Mouse (Mus musculus) naive thymus-derived CD4-positive, alpha-beta T cell, adult 2 months (primary cell): ENCODE data around the gene Ccdc71.

Experiments used
- DNase-seq: peaks from one replicate; pipeline ENCODE4 v3.0.0-alpha.2; 2011; ENCODE audit warnings: low read depth

Gene Ccdc71

GRCm38 (mm10) chr9:108459939-108460318 lies 398 bp upstream of the Ccdc71 start:
- DNase-seq, result no peak

DNA sequence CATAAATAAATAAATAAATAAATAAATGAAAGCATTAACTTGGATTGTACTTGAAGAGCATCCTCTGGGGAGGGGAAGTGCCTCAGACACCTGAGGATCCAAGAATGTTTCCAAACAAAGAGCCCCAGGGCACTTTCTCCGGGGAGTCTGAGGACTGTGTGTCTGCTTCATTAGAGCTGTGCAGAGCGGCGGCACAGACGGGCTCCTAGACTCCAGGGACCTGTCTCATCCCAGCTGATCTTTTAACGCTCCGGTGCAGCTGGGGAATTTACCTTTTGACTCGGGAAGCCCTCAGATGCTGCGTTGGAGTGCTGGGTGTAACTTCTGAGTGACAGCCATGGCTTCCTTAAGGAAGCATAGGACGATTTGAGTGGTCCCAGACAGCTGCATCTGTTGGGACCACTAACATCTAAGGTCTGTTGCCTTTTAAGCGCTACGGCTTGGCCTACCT lies 879 bp downstream of the Ccdc71 start, which contains the start of gene Klhdc8b:
Gene Klhdc8b, minus strand, starts transcription at position 401 of the 451 bp plus-strand sequence.
- no peak for DNase-seq

- DNase-seq, result no peak
These were observed 1.3 kb downstream of the Ccdc71 start for GRCm38 (mm10) chr9:108461675-108462074.

GRCm38 (mm10) chr9:108462192-108462591 lies 1.9 kb downstream of the Ccdc71 start:
- no peak for DNase-seq

DNA sequence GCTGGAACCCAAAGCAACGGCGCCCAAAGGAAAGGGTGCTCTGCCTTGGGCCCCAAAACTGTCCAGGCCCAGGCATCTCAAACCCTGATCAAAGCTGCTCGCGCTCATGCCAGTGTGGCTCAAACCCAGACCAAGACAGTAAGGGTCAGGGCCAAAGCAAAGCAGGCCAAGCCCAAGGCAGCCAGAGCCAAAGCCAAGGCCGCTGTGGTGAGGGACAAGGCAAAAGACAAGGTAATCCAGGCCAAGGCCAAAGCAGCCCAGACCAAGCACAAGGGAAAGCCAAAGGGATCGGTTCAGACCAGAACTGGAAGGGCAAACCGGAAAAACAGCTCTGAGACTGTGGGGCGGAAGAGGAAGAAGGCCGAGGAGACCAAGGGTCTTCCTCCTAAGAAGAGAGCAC lies 3.4 kb downstream of the Ccdc71 start:
- DNase-seq, result no peak

DNA sequence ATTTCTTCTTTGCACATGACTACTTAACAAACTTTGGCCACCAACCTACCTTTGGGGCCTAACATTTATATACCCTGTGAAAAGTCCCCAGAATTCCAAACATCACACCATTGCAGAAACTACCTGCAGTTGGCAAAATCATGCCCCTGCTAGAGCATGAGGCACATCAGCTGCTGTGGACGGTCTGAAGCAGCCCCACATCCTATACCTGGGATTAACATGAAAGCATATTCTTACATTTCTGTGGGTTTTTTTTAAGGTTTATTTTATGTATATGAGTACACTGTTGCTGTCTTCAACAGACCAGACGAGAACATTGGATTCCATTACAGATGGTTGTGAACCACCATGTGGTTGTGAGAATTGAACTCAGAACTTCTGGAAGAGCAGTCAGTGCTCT lies 5.9 kb downstream of the Ccdc71 start:
- DNase-seq, result no peak

- DNase-seq, result no peak
These were observed 9.1 kb downstream of the Ccdc71 start for GRCm38 (mm10) chr9:108469430-108469829.

DNA sequence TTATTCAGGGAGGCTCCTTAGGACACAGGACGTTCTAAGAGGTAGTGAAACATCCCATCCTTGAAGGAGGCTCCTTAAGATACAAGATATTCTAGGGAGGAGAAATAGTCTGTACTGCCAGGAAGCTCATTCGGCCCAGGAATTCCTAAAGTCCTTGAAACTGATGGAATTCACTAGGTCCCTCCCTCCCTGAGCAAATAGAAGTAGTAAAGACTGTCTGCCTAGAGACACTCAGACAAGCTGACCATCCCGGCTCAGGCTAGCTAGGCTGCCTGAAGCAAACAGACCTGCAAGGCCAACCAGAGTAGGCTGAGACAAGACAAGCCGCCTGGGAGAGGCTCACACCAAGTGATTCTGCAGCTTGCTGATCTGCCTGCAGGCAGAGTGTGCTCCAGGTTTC lies 9.5 kb downstream of the Ccdc71 start:
- no peak for DNase-seq

DNA sequence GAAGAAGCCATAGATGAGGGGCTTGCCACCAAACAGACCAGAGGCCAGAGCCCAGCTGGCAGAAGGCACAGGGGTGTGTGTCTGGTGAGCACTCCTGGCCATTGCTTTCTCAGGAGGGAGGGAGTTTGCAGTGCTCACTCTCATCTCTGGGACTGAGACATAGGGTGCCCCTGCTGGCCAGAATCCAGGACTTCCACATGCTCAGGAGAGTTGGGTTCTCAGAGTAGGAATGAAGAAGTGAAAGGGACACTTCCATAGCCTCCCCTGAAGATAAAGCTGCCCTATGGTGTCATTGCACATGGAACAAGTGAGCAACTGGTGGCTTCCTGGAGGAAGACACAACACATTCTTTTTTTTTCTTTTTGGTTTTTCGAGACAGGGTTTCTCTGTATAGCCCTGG lies 14.2 kb downstream of the Ccdc71 start:
- DNase-seq, result no peak

DNA sequence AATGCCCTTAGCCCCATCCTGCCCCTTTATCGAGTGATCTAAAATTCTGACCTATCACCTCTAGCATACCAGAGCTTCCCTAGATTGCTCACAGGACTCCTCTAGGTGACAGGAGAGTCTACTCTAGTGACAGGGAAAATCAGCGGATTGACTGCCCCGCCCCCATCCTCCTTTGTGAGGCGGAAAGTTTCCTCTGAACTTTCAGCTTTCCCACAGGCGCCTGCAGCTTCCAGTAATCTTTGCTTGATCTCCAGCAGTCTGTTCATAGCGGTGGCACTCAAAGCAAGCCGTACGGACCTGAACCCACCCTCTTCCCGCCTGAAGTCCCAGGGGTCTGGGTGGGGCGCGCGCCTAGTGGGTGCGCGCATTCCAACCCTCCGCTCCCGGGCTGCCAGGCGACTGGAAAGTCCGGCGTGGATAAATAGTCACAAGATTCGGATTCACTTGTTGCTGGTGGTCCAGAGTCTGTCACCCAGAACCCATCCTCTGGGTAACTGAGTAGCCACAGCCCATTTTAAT lies 18.4 kb downstream of the Ccdc71 start:
- DNase-seq, result no peak

DNA sequence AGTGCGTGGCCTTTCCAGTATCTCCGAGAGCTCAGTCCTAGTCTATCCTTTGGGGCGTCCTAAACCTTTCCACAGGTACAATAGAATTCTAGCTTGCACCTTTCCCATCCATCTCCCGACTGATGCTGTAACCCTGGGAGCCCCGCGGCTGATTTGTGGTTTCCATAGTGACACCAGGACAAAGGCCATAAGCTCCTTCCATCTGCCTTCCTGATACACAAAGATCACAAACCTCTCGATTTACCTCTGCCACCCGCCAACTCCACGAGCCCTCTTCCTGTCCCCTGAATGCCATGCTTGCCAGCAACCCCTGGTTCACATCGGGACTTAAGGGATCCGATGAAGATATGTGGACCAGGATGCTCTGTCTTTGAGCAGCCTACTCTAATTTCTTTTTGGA lies 18.9 kb downstream of the Ccdc71 start:
- DNase-seq, result no peak

DNA sequence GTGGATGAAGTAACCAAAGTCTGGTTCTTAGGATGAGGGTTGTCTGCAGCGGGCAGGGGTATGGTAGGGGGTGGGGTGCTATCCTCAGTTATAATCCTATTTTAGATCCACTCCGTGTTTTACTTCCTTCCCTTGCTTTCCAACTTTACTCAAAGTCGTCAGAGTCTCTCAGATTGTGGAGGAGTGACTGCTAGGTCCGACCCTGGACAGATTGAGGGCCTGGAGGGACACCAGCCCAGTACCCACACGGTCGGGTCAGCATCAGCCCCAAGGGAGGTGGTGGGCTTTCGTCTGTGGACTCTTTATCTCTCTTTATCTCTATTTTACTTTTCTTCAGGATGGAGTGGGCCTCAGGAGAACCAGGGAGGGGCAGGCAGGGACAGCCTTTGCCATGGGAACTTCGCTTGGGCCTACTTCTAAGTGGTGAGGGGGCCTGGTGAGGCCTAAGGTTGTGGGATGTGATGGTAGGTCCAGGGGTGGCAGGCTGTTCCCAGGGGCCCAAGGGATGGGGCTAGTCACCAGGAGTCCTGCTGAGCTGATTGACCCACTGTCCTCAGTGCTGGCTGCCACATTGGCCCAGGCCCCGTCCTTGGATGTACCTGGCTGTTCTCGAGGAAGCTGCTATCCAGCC lies 19.5 kb downstream of the Ccdc71 start, which contains the start of gene Lamb2:
Gene Lamb2, plus strand, starts transcription at position 16 of the 631 bp plus-strand sequence.
- no peak for DNase-seq

GRCm38 (mm10) chr9:108480813-108481519 lies 20.6 kb downstream of the Ccdc71 start:
- no peak for DNase-seq

- DNase-seq, result no peak
These were observed 21.3 kb downstream of the Ccdc71 start for GRCm38 (mm10) chr9:108481520-108482210.

GRCm38 (mm10) chr9:108483051-108483790 lies 22.9 kb downstream of the Ccdc71 start:
- DNase-seq, result no peak

GRCm38 (mm10) chr9:108484021-108484420 lies 23.7 kb downstream of the Ccdc71 start:
- no peak for DNase-seq

- DNase-seq, result no peak
These were observed 25.1 kb downstream of the Ccdc71 start for GRCm38 (mm10) chr9:108485301-108485875.

DNA sequence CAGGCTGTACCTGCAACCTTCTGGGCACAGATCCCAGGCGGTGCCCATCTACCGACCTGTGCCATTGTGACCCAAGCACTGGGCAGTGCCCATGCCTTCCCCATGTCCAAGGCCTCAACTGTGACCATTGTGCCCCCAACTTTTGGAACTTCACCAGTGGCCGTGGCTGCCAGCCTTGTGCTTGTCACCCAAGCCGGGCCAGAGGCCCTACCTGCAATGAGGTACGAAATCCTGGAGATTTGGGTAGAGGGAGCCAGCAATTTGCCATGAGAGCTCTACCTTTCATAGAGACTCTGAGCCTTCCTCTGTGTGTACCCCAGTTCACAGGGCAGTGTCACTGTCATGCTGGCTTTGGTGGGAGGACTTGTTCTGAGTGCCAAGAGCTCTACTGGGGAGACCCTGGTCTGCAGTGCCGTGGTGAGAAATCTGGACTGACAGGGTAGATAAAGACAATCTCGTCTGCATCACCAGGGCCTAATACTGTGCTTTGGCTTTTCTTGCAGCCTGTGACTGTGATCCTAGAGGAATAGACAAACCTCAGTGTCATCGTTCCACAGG lies 26.7 kb downstream of the Ccdc71 start:
- DNase-seq, result no peak

DNA sequence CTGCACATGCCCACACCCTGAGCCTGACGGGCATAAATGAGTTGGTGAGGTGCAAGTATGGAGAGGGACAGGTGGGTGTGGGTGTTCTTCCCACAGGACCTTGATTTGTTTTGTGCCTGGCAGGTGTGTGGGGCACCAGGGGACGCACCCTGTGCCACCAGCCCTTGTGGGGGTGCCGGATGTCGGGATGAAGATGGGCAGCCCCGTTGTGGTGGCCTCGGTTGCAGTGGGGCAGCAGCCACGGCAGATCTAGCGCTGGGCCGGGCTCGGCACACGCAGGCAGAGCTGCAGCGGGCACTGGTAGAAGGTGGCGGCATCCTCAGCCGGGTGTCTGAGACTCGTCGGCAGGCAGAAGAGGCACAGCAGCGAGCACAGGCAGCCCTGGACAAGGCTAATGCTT lies 28.1 kb downstream of the Ccdc71 start:
- DNase-seq, result no peak

DNA sequence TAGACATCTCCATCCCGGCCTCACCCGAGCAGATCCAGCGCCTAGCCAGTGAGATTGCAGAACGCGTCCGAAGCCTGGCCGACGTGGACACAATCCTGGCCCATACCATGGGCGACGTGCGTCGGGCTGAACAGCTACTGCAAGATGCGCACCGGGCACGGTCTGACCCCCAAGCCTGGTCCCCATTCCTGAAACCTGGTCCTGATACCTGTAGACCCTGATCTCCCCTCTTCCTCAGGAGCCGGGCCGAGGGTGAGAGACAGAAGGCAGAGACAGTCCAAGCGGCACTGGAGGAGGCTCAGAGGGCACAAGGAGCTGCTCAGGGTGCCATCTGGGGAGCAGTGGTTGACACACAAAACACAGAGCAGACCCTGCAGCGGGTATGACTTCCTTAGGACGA lies 28.9 kb downstream of the Ccdc71 start:
- no peak for DNase-seq
